In the genomic region with DNA sequence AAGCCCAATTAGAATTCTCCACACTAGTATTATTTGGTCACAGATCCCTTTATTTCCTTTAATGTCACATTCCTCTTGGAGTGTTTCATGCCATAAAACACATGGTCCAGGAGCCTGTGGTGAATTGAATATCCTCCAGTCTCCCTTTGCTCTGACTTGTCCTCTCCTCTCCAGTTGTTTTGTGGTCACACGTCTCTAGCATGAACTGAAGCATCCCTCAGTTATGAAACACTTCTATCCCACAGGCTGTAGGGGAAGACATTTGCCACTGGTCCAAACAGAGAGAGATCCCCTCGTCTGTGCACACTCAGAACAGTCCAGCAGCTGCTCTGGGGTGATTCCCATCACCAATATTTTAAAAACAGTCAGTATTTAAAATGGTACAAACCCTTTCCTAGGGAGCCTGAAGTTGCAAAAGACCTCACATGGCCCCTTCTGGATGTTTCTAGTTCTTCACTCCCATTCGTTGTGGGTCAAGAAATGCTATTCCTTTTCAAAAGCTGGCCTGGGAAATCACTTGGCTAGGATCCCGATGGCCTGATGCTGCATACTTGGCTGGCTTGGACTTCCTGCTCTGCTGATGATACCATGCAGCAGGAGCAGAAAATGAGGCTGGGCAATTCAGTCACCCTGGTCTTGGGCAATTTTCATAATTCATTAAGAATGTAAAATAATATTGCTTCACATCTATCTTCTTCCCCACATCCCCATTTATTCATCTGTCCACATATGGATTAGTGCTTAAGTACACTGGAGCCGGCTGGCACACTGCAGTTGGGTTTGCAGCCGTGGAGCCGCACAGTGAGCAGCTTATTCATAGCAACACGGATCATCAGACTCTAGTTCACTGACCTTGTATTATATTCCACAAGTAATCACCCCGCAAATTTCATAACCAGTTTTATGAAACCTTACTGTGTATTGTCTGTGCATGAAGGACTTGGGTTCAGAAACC, we compare ENCODE assay signal across 8 mouse cellular contexts.
DNase-seq lines count a peak whose midpoint lies in the region; ATAC-seq and TF ChIP-seq lines count a peak whose summit lies in the region.
"Had no signal": no experiment of that assay in that cellular context is flagged by ENCODE, and none has a peak within 500 bp of the region (broad histone marks: within the 10 kb centered on the region; RNA-seq: fewer than 3 reads in every experiment).

No protein-coding gene starts in this region.

- no peaks in the 10 kb centered on the region for H3K4me1 ChIP-seq in midbrain, embryonic 11.5 days (ENCODE audit: control insufficient read depth, insufficient read depth, low read length)
- H3K4me1 ChIP-seq in midbrain, embryonic 16.5 days (ENCODE audit: control insufficient read depth, insufficient read depth, low read length): peaks cover 10% of the 10 kb centered on the region
- H3K4me1 ChIP-seq in kidney, postnatal 0 days (replicated peaks; ENCODE audit: insufficient read depth, low read length): no peaks in the 10 kb centered on the region
- peaks cover 5% of the 10 kb centered on the region for H3K4me1 ChIP-seq in stomach, embryonic 14.5 days (ENCODE audit: control insufficient read depth, insufficient read depth, low read length)

- H3K9ac ChIP-seq in midbrain, embryonic 11.5 days (ENCODE audit: low read length): no peak overlapping the region
- H3K9ac ChIP-seq in midbrain, embryonic 16.5 days (ENCODE audit: low read depth, low read length): no peak overlapping the region
- H3K9ac ChIP-seq in kidney, postnatal 0 days (ENCODE audit: low read depth, low read length): no peak overlapping the region
- no peak overlapping the region for H3K9ac ChIP-seq in stomach, embryonic 14.5 days (replicated peaks; ENCODE audit: low read depth, low read length)
- H3K9ac ChIP-seq: embryonic facial prominence, embryonic 13.5 days had no signal

- no peaks in the 10 kb centered on the region for H3K36me3 ChIP-seq in midbrain, embryonic 11.5 days (ENCODE audit: control insufficient read depth, insufficient read depth, low read length)
- no peaks in the 10 kb centered on the region for H3K36me3 ChIP-seq in midbrain, embryonic 16.5 days (ENCODE audit: control insufficient read depth, insufficient read depth, low read length)
- no peaks in the 10 kb centered on the region for H3K36me3 ChIP-seq in kidney, postnatal 0 days (ENCODE audit: insufficient read depth, low read length)
- no peaks in the 10 kb centered on the region for H3K36me3 ChIP-seq in stomach, embryonic 14.5 days (ENCODE audit: control insufficient read depth, insufficient read depth, low read length)
- H3K36me3 ChIP-seq: embryonic facial prominence, embryonic 13.5 days had no signal

- 84% methylated on average over 9 of the region's 9 CpGs for WGBS in midbrain, embryonic 11.5 days
- WGBS in midbrain, embryonic 16.5 days: 70% methylated on average over 9 of the region's 9 CpGs
- 67% methylated on average over 9 of the region's 9 CpGs for WGBS in kidney, postnatal 0 days
- 48% methylated on average over 9 of the region's 9 CpGs for WGBS in stomach, embryonic 14.5 days

- H3K27ac ChIP-seq in midbrain, embryonic 11.5 days (ENCODE audit: low read depth, low read length): no peak overlapping the region
- H3K27ac ChIP-seq in midbrain, embryonic 16.5 days (ENCODE audit: low read length): no peak overlapping the region
- H3K27ac ChIP-seq in gastrocnemius, adult 2 months: peak overlapping the region; percentile 32; the same call in 1 of the 2 replicates
- H3K27ac ChIP-seq in kidney, postnatal 0 days: no peak overlapping the region
- 0 out of 2 replicates have a peak overlapping the region, but pooled peaks have one; percentile 33 for H3K27ac ChIP-seq in stomach, embryonic 14.5 days (ENCODE audit: low read length)
- H3K27ac ChIP-seq: embryonic facial prominence, embryonic 13.5 days had no signal

- peak; percentile 61 for DNase-seq in midbrain, embryonic 11.5 days (ENCODE audit: low spot score, missing footprints)
- peak; percentile 66 for DNase-seq in gastrocnemius, adult 2 months
- DNase-seq in kidney, postnatal 0 days (ENCODE audit: low spot score): peak; percentile 58

- H3K27me3 ChIP-seq in midbrain, embryonic 11.5 days (ENCODE audit: control insufficient read depth, insufficient read depth, low read length): no peaks in the 10 kb centered on the region
- no peaks in the 10 kb centered on the region for H3K27me3 ChIP-seq in midbrain, embryonic 16.5 days (ENCODE audit: control insufficient read depth, insufficient read depth, low read depth, low read length)
- H3K27me3 ChIP-seq in kidney, postnatal 0 days (ENCODE audit: insufficient read depth, low read length): no peaks in the 10 kb centered on the region
- no peaks in the 10 kb centered on the region for H3K27me3 ChIP-seq in stomach, embryonic 14.5 days (ENCODE audit: control insufficient read depth, insufficient read depth, low read length)
- H3K27me3 ChIP-seq: embryonic facial prominence, embryonic 13.5 days had no signal

- no peak for ATAC-seq in midbrain, embryonic 11.5 days (ENCODE audit: low FRiP score)
- no peak for ATAC-seq in midbrain, embryonic 16.5 days
- ATAC-seq in kidney, postnatal 0 days (replicated peaks; ENCODE audit: low FRiP score, low read depth): no peak
- no peak for ATAC-seq in stomach, embryonic 14.5 days (ENCODE audit: insufficient number of reproducible peaks, insufficient read depth, low FRiP score, low read depth)
- no peak for ATAC-seq in megakaryocyte-erythroid progenitor cell, adult 5-6 weeks (replicated peaks; ENCODE audit: low FRiP score, low TSS enrichment, poor library complexity, severe bottlenecking)
- ATAC-seq in megakaryocyte progenitor cell, adult 5-6 weeks (replicated peaks; ENCODE audit: poor library complexity): no peak

- TF ChIP-seq CTCF in gastrocnemius, adult 2 months (IDR thresholded peaks at IDR 0.05): no peak
- no peak for TF ChIP-seq CTCF in kidney, postnatal 0 days (IDR thresholded peaks at IDR 0.05; ENCODE audit: low read depth)

- no peak overlapping the region for H3K4me3 ChIP-seq in midbrain, embryonic 11.5 days (ENCODE audit: low read depth, low read length)
- H3K4me3 ChIP-seq in midbrain, embryonic 16.5 days (ENCODE audit: low read depth, low read length): no peak overlapping the region
- no peak overlapping the region for H3K4me3 ChIP-seq in gastrocnemius, adult 2 months
- no peak overlapping the region for H3K4me3 ChIP-seq in kidney, postnatal 0 days (replicated peaks; ENCODE audit: low read depth, low read length)
- H3K4me3 ChIP-seq in stomach, embryonic 14.5 days (ENCODE audit: low read depth, low read length): no peak overlapping the region
- H3K4me3 ChIP-seq: embryonic facial prominence, embryonic 13.5 days had no signal

- H3K4me2 ChIP-seq in midbrain, embryonic 11.5 days: no peak overlapping the region
- H3K4me2 ChIP-seq in midbrain, embryonic 16.5 days (ENCODE audit: low read length): no peak overlapping the region
- no peak overlapping the region for H3K4me2 ChIP-seq in kidney, postnatal 0 days (ENCODE audit: low read length)
- no peak overlapping the region for H3K4me2 ChIP-seq in stomach, embryonic 14.5 days (replicated peaks; ENCODE audit: low read depth, low read length)
- H3K4me2 ChIP-seq: embryonic facial prominence, embryonic 13.5 days had no signal

- intact Hi-C loops in gastrocnemius, adult 2 months (cut with DNase I): no loop called here

- H3K9me3 ChIP-seq in midbrain, embryonic 11.5 days (ENCODE audit: control insufficient read depth, low read length): no peaks in the 10 kb centered on the region
- no peaks in the 10 kb centered on the region for H3K9me3 ChIP-seq in midbrain, embryonic 16.5 days (replicated peaks; ENCODE audit: control insufficient read depth, low read length, poor library complexity, severe bottlenecking)
- H3K9me3 ChIP-seq in kidney, postnatal 0 days (replicated peaks; ENCODE audit: low read length): no peaks in the 10 kb centered on the region
- no peaks in the 10 kb centered on the region for H3K9me3 ChIP-seq in stomach, embryonic 14.5 days (ENCODE audit: control insufficient read depth, low read depth, low read length)
- H3K9me3 ChIP-seq: embryonic facial prominence, embryonic 13.5 days had no signal

Comparison
In these comparisons a context has a peak if more than half of its experiments do, and no peak if none do; other contexts are left out.
1. H3K27ac ChIP-seq: peak in gastrocnemius, adult 2 months (single experiment) and stomach, embryonic 14.5 days (single experiment); none in midbrain, embryonic 11.5 days (single experiment), midbrain, embryonic 16.5 days (single experiment) and kidney, postnatal 0 days (single experiment).
2. Peak in every context shown above with its lines, with median percentiles within 50 percentile points of each other: DNase-seq.